Mouse (Mus musculus): Measurements from ENCODE around the gene Erbb4.

Gene Erbb4

GRCm38 (mm10) chr1:68106543-68106860 is 1001.4 kb downstream of the Erbb4 start:
- no peak for DNase-seq (ENCODE audit: low read depth in 2 of 2, low spot score in 2 of 2)

DNA sequence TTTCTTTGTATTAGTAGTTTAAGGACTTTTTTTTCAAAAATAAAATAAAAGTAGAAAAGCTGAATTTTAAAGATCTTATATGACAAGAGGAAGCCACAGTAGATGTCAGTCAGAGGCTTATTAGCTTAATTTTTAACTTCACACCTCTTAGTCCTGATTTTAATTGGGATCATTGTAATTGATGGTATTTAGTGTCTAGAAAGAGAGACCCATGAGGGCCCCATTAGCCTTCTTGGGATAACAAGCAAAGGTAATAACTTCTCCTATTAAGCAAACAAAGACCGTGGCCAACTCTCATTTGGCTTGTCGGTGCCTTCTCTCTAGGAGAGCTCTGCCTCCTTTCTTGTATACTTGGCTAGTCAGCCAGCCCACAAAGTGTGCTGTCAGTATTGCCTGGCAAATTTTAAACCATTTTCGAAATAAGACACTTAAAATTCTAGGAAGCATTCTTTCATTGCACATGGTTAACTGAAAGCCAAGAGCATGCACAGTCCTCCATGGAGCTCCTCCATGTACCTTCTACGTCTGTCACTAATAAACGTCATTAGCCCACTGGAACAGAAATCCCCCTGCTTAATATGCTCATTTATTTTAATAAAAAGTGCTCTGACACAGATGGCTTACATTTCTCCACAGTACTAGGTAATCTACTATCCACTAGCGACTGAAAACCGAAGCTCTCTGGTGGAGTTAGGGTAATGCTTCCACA is 1001.9 kb downstream of the Erbb4 start:
- no peak for DNase-seq (ENCODE audit: low read depth in 2 of 2, low spot score in 2 of 2)

- no peak for DNase-seq (ENCODE audit: low read depth in 2 of 2, low spot score in 2 of 2)
Observed at GRCm38 (mm10) chr1:68089623-68090022, 1018.2 kb downstream of the Erbb4 start.

DNA sequence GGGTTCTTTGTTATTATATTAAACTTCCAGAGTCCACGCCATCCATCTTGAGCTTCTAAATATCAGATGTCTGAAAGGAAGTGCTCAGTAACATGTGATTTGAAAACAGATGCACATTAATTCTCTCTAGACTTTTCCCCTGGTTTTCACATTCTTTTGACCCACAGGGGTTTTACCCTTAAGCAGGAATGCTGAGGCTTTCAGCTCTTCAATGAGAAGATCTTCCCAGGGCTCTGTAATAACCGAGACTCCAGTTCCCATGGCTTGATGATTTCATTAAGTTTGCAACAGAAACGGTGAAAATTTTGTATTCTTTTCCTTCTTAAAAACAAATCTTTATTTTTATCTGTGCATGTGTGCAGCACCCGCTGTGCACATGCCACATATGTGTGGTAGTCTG is 1051.4 kb downstream of the Erbb4 start:
- no peak for DNase-seq (ENCODE audit: low read depth in 2 of 2, low spot score in 2 of 2)

DNA sequence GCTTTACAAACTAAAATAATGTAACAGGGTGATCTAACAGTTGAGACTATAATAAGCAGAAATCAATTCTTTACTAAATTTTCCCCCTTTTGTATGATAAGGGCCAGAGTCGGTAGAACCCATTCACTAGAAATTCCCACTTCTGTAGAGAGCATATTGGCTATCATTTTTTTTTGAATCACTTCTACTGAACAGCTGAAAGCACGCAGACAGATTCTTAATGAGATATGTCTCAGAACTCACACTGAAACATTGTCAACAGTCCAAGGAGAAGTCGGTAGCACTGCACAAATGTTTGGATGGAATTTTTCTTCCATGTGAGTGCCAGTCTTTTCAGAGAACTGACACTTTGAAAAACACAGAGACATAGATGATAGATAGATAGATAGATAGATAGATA is 1053.1 kb downstream of the Erbb4 start:
- DNase-seq (ENCODE audit: low read depth in 2 of 2, low spot score in 2 of 2): no peak

DNA sequence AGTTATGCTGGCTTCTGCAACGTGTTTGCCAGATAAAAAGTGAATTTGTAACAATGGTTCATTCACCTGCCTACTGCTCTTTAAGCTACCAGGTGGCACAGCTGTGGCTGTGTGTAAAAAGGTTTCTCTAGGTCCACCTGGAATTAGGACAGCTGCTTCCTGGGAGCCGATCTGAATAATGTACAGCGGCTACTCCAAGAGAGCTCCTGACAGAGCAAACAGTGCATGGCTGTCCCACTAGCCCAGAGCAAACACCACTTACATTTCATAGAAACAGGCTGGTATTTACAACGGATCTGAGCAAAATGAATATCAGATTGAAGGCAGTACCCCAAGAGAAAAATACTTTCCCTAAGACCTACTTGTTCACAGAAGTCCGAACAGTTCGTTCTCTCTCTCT is 1058.0 kb downstream of the Erbb4 start:
- DNase-seq (ENCODE audit: low read depth in 2 of 2, low spot score in 2 of 2): no peak

GRCm38 (mm10) chr1:68047139-68047538 is 1060.7 kb downstream of the Erbb4 start:
- no peak for DNase-seq (ENCODE audit: low read depth in 2 of 2, low spot score in 2 of 2)

DNA sequence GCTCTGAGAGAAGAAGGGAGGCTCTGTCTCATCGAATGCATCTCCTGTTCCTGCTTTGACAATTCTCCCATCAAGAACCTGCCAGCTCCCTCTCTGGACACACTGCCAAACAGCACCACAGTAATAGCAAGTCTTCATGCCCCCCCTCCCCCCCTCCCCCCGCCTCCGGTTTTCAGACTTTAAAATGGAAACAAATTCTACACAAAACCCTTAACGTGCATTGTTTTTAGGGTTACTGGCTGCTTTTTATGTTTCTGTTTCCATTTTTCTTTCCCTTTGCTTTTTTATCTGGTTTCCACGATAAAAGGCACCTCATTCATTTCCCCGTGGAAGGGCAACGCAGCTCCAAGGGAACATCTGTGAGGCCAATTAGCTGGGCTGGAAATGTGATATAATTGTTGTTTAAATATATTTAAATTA is 1061.3 kb downstream of the Erbb4 start:
- DNase-seq (ENCODE audit: low read depth in 2 of 2, low spot score in 2 of 2): no peak

- no peak for DNase-seq (ENCODE audit: low read depth in 2 of 2, low spot score in 2 of 2)
Observed at GRCm38 (mm10) chr1:68024086-68024940, 1083.5 kb downstream of the Erbb4 start.

DNA sequence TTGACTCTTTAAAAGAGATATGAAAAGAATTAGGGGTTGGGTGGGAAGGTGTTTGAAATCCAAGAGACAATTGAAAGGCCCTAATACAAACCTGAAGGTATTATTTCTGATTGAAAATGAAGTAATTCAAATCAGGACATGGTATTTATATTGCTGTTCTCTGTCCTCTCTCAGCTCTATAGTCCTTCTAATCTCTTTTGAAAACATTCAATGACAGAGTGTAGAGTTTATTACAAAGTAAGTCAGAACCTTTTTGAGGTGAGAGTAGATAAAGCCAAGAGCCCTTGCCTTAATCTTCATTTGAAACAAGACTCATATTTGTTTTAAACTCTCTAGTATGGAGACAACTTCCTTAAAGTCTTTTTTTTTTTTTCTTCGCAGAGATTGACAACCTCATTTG is 1087.8 kb downstream of the Erbb4 start:
- DNase-seq (ENCODE audit: low read depth in 2 of 2, low spot score in 2 of 2): no peak

DNA sequence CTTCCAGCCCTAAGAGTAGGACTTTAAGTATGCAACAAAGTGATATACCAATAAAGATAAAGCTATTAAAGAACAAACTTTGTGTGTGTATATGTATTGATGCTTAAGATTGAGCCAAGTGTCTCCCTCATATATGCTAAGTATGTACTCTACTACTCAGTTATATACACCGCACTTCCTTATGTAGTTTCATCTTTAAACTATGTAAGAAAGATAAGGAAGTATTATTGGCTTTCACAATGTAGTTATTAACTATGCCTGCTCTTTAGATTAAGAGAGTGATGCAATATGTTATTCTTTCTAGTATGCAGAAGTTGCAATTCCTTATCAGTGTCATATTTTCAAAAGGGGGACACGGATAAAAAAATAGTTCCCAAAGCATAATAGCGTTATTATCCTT is 1088.2 kb downstream of the Erbb4 start:
- no peak for DNase-seq (ENCODE audit: low read depth in 2 of 2, low spot score in 2 of 2)

Measured in CD8-positive naive resting alpha-beta T cell, adult 2 months (primary cell).